Mouse (Mus musculus) spleen, postnatal 4 days (tissue): ENCODE results near the gene Ndufb6.
A peak's percentile ranks its signal among the peaks of the same experiment; 100 is the strongest.

Experiments used
- DNase-seq, 2 experiments: peaks; one replicate each; pipeline ENCODE4 v3.0.0; 2022; ENCODE audit warnings: low spot score in 2 of 2

Gene Ndufb6

GRCm38 (mm10) chr4:40254385-40255103, 24.7 kb downstream of the Ndufb6 start:
- no peak for DNase-seq

- no peak for DNase-seq
Measured at GRCm38 (mm10) chr4:40253766-40254165, 25.5 kb downstream of the Ndufb6 start.

GRCm38 (mm10) chr4:40250984-40251383, 28.2 kb downstream of the Ndufb6 start:
- DNase-seq: no peak

DNA sequence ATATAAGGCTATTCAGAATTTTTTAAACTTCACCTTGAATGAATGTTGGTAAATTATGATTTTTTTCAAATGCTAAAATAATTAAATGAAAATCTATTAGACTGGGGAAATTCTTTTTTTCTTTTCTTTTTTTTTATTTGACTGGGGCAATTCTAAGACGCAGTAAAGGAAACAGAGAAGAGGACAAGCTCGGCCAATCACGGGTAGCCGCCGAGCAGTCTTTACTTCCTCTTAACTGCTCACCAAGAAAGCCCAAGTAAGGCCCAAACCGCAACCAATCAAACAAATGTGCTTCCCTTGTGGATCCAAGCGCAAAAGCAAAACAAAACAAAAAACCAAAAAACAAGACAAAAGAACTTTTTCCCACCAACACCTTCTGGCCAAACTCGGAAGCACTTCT, 35.2 kb downstream of the Ndufb6 start:
- no peak for DNase-seq

DNA sequence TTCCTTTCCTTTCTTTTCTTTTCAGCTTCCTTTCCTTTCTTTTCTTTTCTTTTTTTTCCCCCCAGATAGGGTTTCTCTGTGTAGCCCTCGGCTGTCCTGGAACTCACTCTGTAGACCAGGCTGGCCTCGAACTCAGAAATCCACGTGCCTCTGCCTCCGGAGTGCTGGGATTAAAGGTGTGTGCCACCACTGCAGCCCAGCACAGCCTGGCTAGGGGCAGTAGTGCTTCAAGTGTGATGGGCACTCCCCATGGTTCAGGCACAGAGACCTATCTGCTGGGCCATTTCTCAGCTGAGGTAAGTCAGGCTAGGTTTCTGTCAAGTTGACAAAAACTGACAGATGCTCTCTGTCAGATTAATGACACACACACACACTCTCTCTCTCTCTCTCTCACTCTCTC, 36.2 kb downstream of the Ndufb6 start:
- DNase-seq: no peak

- no peak for DNase-seq
Measured at GRCm38 (mm10) chr4:40241928-40242327, 37.3 kb downstream of the Ndufb6 start.

GRCm38 (mm10) chr4:40240272-40240744, 38.9 kb downstream of the Ndufb6 start:
- no peak for DNase-seq

- DNase-seq: peak in 1 of 2 experiments; percentile 67
Measured at GRCm38 (mm10) chr4:40239409-40240271, 39.6 kb downstream of the Ndufb6 start, which contains the start of gene Ddx58. TSS of gene Ddx58 (minus strand) at chr4:40239828.

GRCm38 (mm10) chr4:40238483-40239408, 40.5 kb downstream of the Ndufb6 start:
- peak; percentile 29 to 66 for DNase-seq

- DNase-seq: no peak
Measured at GRCm38 (mm10) chr4:40236829-40237228, 42.4 kb downstream of the Ndufb6 start.

- no peak for DNase-seq
Measured at GRCm38 (mm10) chr4:40234256-40234655, 45.0 kb downstream of the Ndufb6 start.

DNA sequence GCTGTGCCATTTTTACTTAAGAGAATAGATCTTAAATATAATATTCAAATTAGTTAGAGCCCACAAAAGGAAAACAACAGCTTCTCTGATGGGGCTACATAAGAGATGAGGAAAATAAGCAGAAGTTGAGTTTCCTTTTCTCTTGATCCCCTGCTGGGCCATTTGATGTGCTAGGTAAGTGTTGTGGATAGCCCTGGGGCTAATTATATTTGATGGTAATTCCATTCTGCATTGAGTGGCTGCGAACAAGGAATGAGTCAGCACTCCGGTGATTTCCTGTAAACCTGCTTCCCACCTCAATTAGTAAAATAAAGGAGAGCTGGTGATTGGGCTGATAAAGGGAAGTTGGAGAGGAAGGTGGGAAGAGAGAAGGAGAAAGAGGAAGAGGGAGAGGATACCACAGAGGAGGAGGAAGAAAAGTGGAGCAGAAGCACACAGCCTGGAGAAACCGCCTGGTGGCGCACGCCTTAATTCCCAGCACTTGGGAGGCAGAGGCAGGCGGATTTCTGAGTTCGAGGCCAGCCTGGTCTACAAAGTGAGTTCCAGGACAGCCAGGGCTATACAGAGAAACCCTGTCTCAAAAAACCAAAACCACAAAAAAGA, 46.1 kb downstream of the Ndufb6 start:
- no peak for DNase-seq

DNA sequence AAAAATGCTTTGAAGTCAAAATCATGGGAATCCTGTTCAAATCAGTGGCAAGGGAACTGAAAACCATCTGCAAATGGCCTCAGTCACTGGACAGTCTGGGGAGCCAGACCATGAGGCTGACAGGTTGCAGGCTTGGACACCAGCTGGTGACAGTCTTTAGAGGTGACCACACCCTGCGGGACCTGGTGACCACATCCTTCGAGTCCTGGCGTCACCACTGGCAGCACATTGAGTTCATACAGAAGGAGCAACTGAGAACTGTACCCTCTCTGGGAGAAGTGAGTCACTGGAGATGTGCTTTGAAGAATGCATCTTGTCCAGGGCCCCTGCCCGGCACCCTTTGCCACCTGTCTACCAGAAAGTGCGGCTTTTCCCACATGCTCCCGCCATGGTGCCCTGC, 49.5 kb downstream of the Ndufb6 start:
- no peak for DNase-seq

- no peak for DNase-seq
Measured at GRCm38 (mm10) chr4:40227886-40228285, 51.3 kb downstream of the Ndufb6 start.

DNA sequence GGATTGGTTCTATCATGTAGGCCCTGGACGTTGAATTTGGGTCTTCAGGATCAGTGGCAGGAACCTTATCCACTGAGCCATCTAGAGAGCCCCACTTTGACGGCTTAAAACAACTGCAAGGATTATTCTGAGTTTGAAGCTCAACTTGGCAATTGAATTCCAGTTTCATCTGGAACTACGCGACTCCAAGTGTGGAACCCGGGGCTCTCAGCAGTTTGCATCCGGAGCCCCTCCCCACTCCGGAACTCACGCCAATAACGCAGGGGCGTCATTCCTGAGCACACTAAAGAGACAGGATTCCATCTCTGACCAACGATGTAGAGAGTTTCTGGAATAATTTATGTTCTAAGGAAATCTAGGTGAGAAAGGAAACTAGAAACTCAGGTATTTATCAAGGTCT, 52.1 kb downstream of the Ndufb6 start:
- no peak for DNase-seq

- DNase-seq: no peak
Measured at GRCm38 (mm10) chr4:40226095-40226494, 53.1 kb downstream of the Ndufb6 start.

GRCm38 (mm10) chr4:40221876-40222585, 57.2 kb downstream of the Ndufb6 start:
- no peak for DNase-seq

DNA sequence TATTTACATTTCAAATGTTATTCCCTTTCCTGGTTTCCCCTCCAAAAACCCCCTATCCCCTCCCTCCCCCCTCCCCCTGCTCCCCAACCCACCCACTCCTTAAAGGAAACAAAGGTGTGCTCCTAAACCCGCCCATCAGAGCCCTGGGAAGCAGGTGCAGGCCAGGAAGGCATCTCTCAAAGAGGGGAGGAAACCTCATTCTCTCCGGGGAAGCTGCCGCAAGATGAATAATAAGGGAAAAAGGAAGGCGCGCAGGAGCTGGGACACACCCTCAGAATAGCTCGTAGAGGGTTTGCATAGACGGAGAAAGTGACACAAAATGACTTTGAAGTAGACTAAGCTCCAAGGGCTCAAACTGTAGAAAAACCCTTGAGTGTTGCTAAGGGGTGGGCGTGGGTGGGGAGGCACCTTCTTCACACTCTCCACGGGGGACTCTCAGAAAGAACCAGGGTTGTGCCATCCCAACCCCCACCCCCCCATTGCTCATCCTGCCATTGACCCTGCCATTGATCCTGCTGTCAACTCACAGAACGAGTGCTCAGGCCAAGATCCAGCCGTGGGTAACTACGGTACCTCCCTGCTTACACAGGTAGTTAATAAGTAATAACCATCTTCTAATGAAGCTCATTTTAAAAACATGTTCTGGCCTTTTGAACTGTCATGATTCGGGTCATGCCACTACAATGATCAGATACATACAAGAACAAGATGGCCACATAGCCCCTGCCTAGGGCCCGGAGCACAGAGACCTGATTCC, 58.0 kb downstream of the Ndufb6 start:
- no peak for DNase-seq
